Mouse (Mus musculus): Measurements from ENCODE around the gene Tnfrsf18.

DNA sequence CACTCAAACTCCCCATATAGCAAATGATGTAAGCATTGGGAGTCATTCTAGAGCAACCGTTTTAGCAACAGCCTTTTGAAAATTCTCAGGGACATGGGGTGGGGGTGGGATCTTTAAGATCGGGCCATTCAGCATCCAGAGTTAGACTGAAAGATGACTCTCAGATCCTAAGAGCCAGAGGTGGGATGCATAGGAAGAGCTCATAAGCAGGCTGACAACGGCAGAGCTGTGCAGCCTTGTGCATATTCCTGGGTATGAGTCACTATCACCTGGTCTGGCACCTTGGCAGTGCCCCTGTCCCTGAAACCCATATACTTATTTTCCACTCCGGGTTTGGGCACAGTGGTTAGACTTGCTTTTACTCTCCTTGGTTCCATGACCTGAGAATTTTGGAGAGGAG lies 27.1 kb downstream of the Tnfrsf18 start:
- TF ChIP-seq CHD2 (IDR thresholded peaks at IDR 0.05; ENCODE audit: low read depth, low read length) (no peak), HCFC1 (IDR thresholded peaks at IDR 0.05; ENCODE audit: borderline replicate concordance, insufficient read depth, low read length) (no peak), ZNF384 (IDR thresholded peaks at IDR 0.05; ENCODE audit: low read depth, low read length) (no peak), MAFK (IDR thresholded peaks at IDR 0.05; ENCODE audit: insufficient read depth, low read depth, low read length) (no peak), ZC3H11A (IDR thresholded peaks at IDR 0.05; ENCODE audit: borderline replicate concordance, low read depth, low read length) (no peak)
